Mouse (Mus musculus) thymus, postnatal 25 days (tissue): Measurements from ENCODE around the gene Lrrc8c.

Source experiments
- DNase-seq: peaks from one replicate; pipeline ENCODE4 v3.0.0; 2022

Lrrc8c gene

GRCm38 (mm10) chr5:105508813-105509212 is 10.4 kb upstream of the Lrrc8c start:
- no peak for DNase-seq

- no peak for DNase-seq
These were observed 6.9 kb upstream of the Lrrc8c start for GRCm38 (mm10) chr5:105512297-105512696.

- no peak for DNase-seq
These were observed 3.7 kb upstream of the Lrrc8c start for GRCm38 (mm10) chr5:105515532-105515931.

GRCm38 (mm10) chr5:105516290-105516689 is 2.9 kb upstream of the Lrrc8c start:
- DNase-seq: no peak

- peak; percentile 40 for DNase-seq
These were observed 1.1 kb upstream of the Lrrc8c start for GRCm38 (mm10) chr5:105517992-105518625.

- peak; percentile 67 for DNase-seq
These were observed 527 bp upstream of the Lrrc8c start for GRCm38 (mm10) chr5:105518626-105519095.

- DNase-seq: no peak
These were observed 750 bp downstream of the Lrrc8c start for GRCm38 (mm10) chr5:105519976-105520300.

GRCm38 (mm10) chr5:105520442-105520965 is 1.3 kb downstream of the Lrrc8c start:
- DNase-seq: peak; percentile 12

- no peak for DNase-seq
These were observed 4.3 kb downstream of the Lrrc8c start for GRCm38 (mm10) chr5:105523452-105523851.

GRCm38 (mm10) chr5:105525004-105525403 is 5.8 kb downstream of the Lrrc8c start:
- DNase-seq: no peak

GRCm38 (mm10) chr5:105526107-105526645 is 7.0 kb downstream of the Lrrc8c start:
- DNase-seq: no peak

- DNase-seq: no peak
These were observed 7.6 kb downstream of the Lrrc8c start for GRCm38 (mm10) chr5:105526766-105527165.

GRCm38 (mm10) chr5:105527477-105528331 is 8.5 kb downstream of the Lrrc8c start:
- DNase-seq: no peak

GRCm38 (mm10) chr5:105530576-105530975 is 11.4 kb downstream of the Lrrc8c start:
- no peak for DNase-seq

GRCm38 (mm10) chr5:105535186-105535585 is 16.0 kb downstream of the Lrrc8c start:
- DNase-seq: no peak

GRCm38 (mm10) chr5:105536172-105536571 is 17.0 kb downstream of the Lrrc8c start:
- DNase-seq: no peak

GRCm38 (mm10) chr5:105537101-105537723 is 18.0 kb downstream of the Lrrc8c start:
- DNase-seq: no peak

- no peak for DNase-seq
These were observed 21.9 kb downstream of the Lrrc8c start for GRCm38 (mm10) chr5:105541051-105541450.

- no peak for DNase-seq
These were observed 25.9 kb downstream of the Lrrc8c start for GRCm38 (mm10) chr5:105545126-105545525.

GRCm38 (mm10) chr5:105547115-105547514 is 27.9 kb downstream of the Lrrc8c start:
- DNase-seq: no peak

- no peak for DNase-seq
These were observed 32.6 kb downstream of the Lrrc8c start for GRCm38 (mm10) chr5:105551808-105552207.

GRCm38 (mm10) chr5:105556291-105556690 is 37.1 kb downstream of the Lrrc8c start:
- no peak for DNase-seq

- DNase-seq: no peak
These were observed 38.2 kb downstream of the Lrrc8c start for GRCm38 (mm10) chr5:105557346-105557745.
